Comparison of ENCODE assay signal across 27 mouse cellular contexts in the genomic region with DNA sequence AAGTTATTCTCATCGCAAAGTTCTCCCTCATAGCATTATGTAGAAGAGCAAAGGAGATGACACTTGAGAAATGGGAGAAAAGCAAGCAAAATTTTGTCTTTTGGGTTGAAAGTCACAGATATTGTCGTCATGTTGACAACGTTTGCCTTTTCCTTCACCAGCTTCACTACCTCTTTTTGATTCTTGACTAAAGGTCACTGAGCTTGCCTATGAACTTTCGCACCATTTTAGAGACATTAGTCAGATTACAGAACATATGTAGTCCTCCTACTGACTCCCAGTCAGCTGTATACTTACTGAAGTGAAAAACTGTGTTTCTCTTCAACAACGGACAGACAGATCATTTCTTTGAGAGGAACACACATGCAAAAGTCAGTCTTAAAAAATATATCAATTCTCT. TPM values are rescaled to one million over a fixed set of nuclear protein-coding genes. Genes with fewer than 3 reads are reported as not detected.
DNase-seq lines count a peak whose midpoint lies in the region; ATAC-seq and TF ChIP-seq lines count a peak whose summit lies in the region.
"Had no signal": no experiment of that assay in that cellular context is flagged by ENCODE, and none has a peak within 500 bp of the region (broad histone marks: within the 10 kb centered on the region; RNA-seq: fewer than 3 reads in every experiment).

No protein-coding gene starts in this region.

- TF ChIP-seq CTCF in liver, adult 2 months (IDR thresholded peaks at IDR 0.05; ENCODE audit: low read depth, low read length): no peak
- no peak for TF ChIP-seq CTCF in lung, postnatal 0 days (IDR thresholded peaks at IDR 0.05)

- H3K4me2 ChIP-seq in liver, embryonic 12.5 days: no peak overlapping the region
- H3K4me2 ChIP-seq in lung, postnatal 0 days (replicated peaks; ENCODE audit: low read depth, low read length): no peak overlapping the region
- H3K4me2 ChIP-seq: embryonic facial prominence, embryonic 13.5 days; embryonic facial prominence, embryonic 15.5 days; forebrain, embryonic 12.5 days had no signal

- DNase-seq in liver, adult 2 months (ENCODE audit: extremely low read depth, low read depth, low spot score): peak; percentile 16
- peak; percentile 10 for DNase-seq in lung, postnatal 36 days
- DNase-seq in lung, postnatal 0 days (ENCODE audit: low spot score): no peak
- DNase-seq in testis, postnatal 10 days (ENCODE audit: low spot score): no peak
- DNase-seq: adrenal gland, adult 8-10 months; adrenal gland, postnatal 14 days; adrenal gland, postnatal 36 days; cerebellum, adult 18-20 months; cerebellum, adult 8-10 months; cerebellum, adult 9-11 months; cerebellum, postnatal 14 days; cerebellum, postnatal 36 days; embryo, embryonic 11 days had no signal

- ATAC-seq in liver, embryonic 12.5 days: no peak
- no peak for ATAC-seq in lung, postnatal 0 days
- ATAC-seq in monocyte, adult 5-6 weeks (replicated peaks; ENCODE audit: insufficient number of reproducible peaks, low FRiP score, low TSS enrichment, poor library complexity, severe bottlenecking): peak; percentile 93
- ATAC-seq: forebrain, embryonic 14.5 days; forebrain, embryonic 16.5 days had no signal

- 75% methylated on average over 5 of the region's 5 CpGs for WGBS in liver, adult 2 months
- WGBS in liver, embryonic 12.5 days (ENCODE audit: insufficient replicate concordance): 70% methylated on average over 5 of the region's 5 CpGs
- 84% methylated on average over 5 of the region's 5 CpGs for WGBS in lung, postnatal 0 days

- H3K9me3 ChIP-seq in liver, embryonic 12.5 days (replicated peaks): no peaks in the 10 kb centered on the region
- no peaks in the 10 kb centered on the region for H3K9me3 ChIP-seq in lung, postnatal 0 days (ENCODE audit: low read length)
- H3K9me3 ChIP-seq: embryonic facial prominence, embryonic 13.5 days; embryonic facial prominence, embryonic 15.5 days; forebrain, embryonic 10.5 days; forebrain, embryonic 12.5 days had no signal

- no peaks in the 10 kb centered on the region for H3K4me1 ChIP-seq in liver, adult 2 months (ENCODE audit: control insufficient read depth, insufficient read depth, low read length)
- H3K4me1 ChIP-seq in liver, embryonic 12.5 days: no peaks in the 10 kb centered on the region
- no peaks in the 10 kb centered on the region for H3K4me1 ChIP-seq in lung, postnatal 0 days (ENCODE audit: insufficient read depth, low read depth, low read length)
- H3K4me1 ChIP-seq: embryonic facial prominence, embryonic 13.5 days; embryonic facial prominence, embryonic 15.5 days; forebrain, embryonic 10.5 days; forebrain, embryonic 12.5 days had no signal

- H3K36me3 ChIP-seq in liver, adult 2 months (ENCODE audit: control insufficient read depth, insufficient read depth, low read length): no peaks in the 10 kb centered on the region
- no peaks in the 10 kb centered on the region for H3K36me3 ChIP-seq in liver, embryonic 12.5 days
- H3K36me3 ChIP-seq in lung, postnatal 0 days (ENCODE audit: insufficient read depth, low read length): no peaks in the 10 kb centered on the region
- H3K36me3 ChIP-seq: embryonic facial prominence, embryonic 13.5 days; embryonic facial prominence, embryonic 15.5 days; forebrain, embryonic 10.5 days; forebrain, embryonic 12.5 days had no signal

- no peak overlapping the region for H3K9ac ChIP-seq in liver, adult 2 months (ENCODE audit: low read depth, low read length)
- no peak overlapping the region for H3K9ac ChIP-seq in liver, embryonic 12.5 days
- no peak overlapping the region for H3K9ac ChIP-seq in lung, postnatal 0 days (replicated peaks; ENCODE audit: low read depth)
- H3K9ac ChIP-seq: embryonic facial prominence, embryonic 13.5 days; embryonic facial prominence, embryonic 15.5 days; forebrain, embryonic 12.5 days had no signal

- H3K4me3 ChIP-seq in liver, adult 2 months (ENCODE audit: insufficient read depth, low read depth, low read length): no peak overlapping the region
- no peak overlapping the region for H3K4me3 ChIP-seq in liver, embryonic 12.5 days
- H3K4me3 ChIP-seq in lung, postnatal 0 days (ENCODE audit: low read depth, low read length): no peak overlapping the region
- H3K4me3 ChIP-seq: embryonic facial prominence, embryonic 13.5 days; embryonic facial prominence, embryonic 15.5 days; erythroblast, embryonic 14.5 days; forebrain, embryonic 10.5 days; forebrain, embryonic 12.5 days had no signal

- no peak for TF ChIP-seq POLR2A in liver, adult 2 months (IDR thresholded peaks at IDR 0.05; ENCODE audit: extremely low read depth, insufficient read depth, low read length)

- no peak overlapping the region for H3K27ac ChIP-seq in liver, adult 2 months (replicated peaks; ENCODE audit: insufficient read depth, low read depth, low read length)
- H3K27ac ChIP-seq in liver, embryonic 12.5 days: no peak overlapping the region
- no peak overlapping the region for H3K27ac ChIP-seq in lung, postnatal 0 days (ENCODE audit: low read length)
- H3K27ac ChIP-seq: embryonic facial prominence, embryonic 13.5 days; embryonic facial prominence, embryonic 15.5 days; forebrain, embryonic 10.5 days; forebrain, embryonic 12.5 days had no signal

- no peaks in the 10 kb centered on the region for H3K27me3 ChIP-seq in liver, adult 2 months (ENCODE audit: control insufficient read depth, insufficient read depth, low read length)
- no peaks in the 10 kb centered on the region for H3K27me3 ChIP-seq in liver, embryonic 12.5 days (replicated peaks)
- H3K27me3 ChIP-seq in lung, postnatal 0 days (replicated peaks; ENCODE audit: insufficient read depth, low read length): no peaks in the 10 kb centered on the region
- H3K27me3 ChIP-seq: embryonic facial prominence, embryonic 13.5 days; embryonic facial prominence, embryonic 15.5 days; forebrain, embryonic 12.5 days had no signal

- H3K79me2 ChIP-seq in liver, adult 2 months (ENCODE audit: control insufficient read depth, insufficient read depth, low read length): no peaks in the 10 kb centered on the region

- TF ChIP-seq EP300 in lung, postnatal 0 days (IDR thresholded peaks at IDR 0.05): no peak

RNA-seq across cellular contexts. Expression of a gene that starts 40.0 kb away (rescaled TPM):
- not detected in 2 replicates for total RNA-seq in liver, adult 2 months (2014; rRNA removed)
- not detected in 2 replicates for polyA plus RNA-seq in liver, adult 2 months (2012; rRNA removed)
- not detected in 2 replicates for polyA plus RNA-seq in liver, embryonic 12.5 days (2016; fragmentation: Nextera tagmentation; extraction: Ambion mirVana)
- not detected in 2 replicates for polyA plus RNA-seq in lung, postnatal 0 days (2015; fragmentation: Nextera tagmentation; extraction: Ambion mirVana)
- total RNA-seq in monocyte, adult 5-6 weeks (2017): not detected in 3 replicates
- total RNA-seq: adrenal gland, adult 18-20 months; adrenal gland, adult 8-10 months; adrenal gland, postnatal 14 days; adrenal gland, postnatal 36 days; ES-E14; MEL had no signal
- polyA plus RNA-seq: C2C12; embryonic facial prominence, embryonic 11.5 days; embryonic facial prominence, embryonic 13.5 days; embryonic facial prominence, embryonic 15.5 days; erythroblast, embryonic 14.5 days; forebrain, embryonic 10.5 days; forebrain, embryonic 12.5 days; forebrain, embryonic 14.5 days; forebrain, embryonic 16.5 days had no signal

Comparison
In these comparisons a context has a peak if more than half of its experiments do, and no peak if none do; other contexts are left out.
1. DNase-seq: peak in liver, adult 2 months (single experiment) and lung, postnatal 36 days (single experiment); none in lung, postnatal 0 days (single experiment) and testis, postnatal 10 days (single experiment).